Mouse (Mus musculus) c-Kit-negative CD71-positive TER-119-positive erythroid progenitor cells, embryonic 14.5 days (primary cell): ENCODE data around the gene Gpr137.
"Not testable (repeated sequence)": the region's sequence is repeated elsewhere in the genome, so short reads cannot be mapped to it uniquely, and the experiment has no call there.

Experiments
- DNase-seq: peaks from one replicate; pipeline ENCODE4 v3.0.0-alpha.2; 2013; ENCODE audit warnings: low read depth, low spot score

Gene Gpr137

GRCm38 (mm10) chr19:6905498-6906159 lies 36.7 kb downstream of the Gpr137 start:
- DNase-seq = no peak

- DNase-seq = no peak
Measured at GRCm38 (mm10) chr19:6904846-6905245, 37.4 kb downstream of the Gpr137 start.

GRCm38 (mm10) chr19:6903031-6903430 lies 39.2 kb downstream of the Gpr137 start:
- DNase-seq = no peak

GRCm38 (mm10) chr19:6899641-6900040 lies 42.6 kb downstream of the Gpr137 start:
- DNase-seq = no peak

GRCm38 (mm10) chr19:6895608-6896305 lies 46.5 kb downstream of the Gpr137 start:
- not testable (repeated sequence) for DNase-seq

- DNase-seq = no peak
Measured at GRCm38 (mm10) chr19:6893731-6894451, 48.4 kb downstream of the Gpr137 start.

- no peak for DNase-seq
Measured at GRCm38 (mm10) chr19:6892512-6892911, 49.8 kb downstream of the Gpr137 start.
